Mouse (Mus musculus) lung, embryonic 14.5 days (tissue): ENCODE measurements around the gene Ak1. TPM values are rescaled to one million over a fixed set of nuclear protein-coding genes. Genes with fewer than 3 reads are reported as not detected.

Experiments used
- ATAC-seq: fragments of 200-750 bp; cut with Nextera tagmentation; 2 replicates; pipeline ENCODE4 v1.8.0; 2017; ENCODE audit warnings: mild to moderate bottlenecking, moderate TSS enrichment, moderate library complexity; ENCODE audit not compliant: insufficient read depth
- DNase-seq: peaks from one replicate; pipeline ENCODE4 v3.0.0-alpha.2; 2015
- H3K27ac ChIP-seq: fragments of 300-500 bp; sonication (generic); 2 replicates; pipeline ENCODE4 v1.5.1; 2014; ENCODE audit warnings: low read depth, mild to moderate bottlenecking, moderate library complexity
- H3K27me3 ChIP-seq: fragments of 300-500 bp; sonication (generic); 2 replicates; pipeline ENCODE4 v1.6.1; 2014; ENCODE audit warnings: low read length, control low read depth; ENCODE audit not compliant: insufficient read depth
- H3K36me3 ChIP-seq: fragments of 300-500 bp; sonication (generic); 2 replicates; pipeline ENCODE4 v1.6.1; 2014; ENCODE audit warnings: control low read depth; ENCODE audit not compliant: insufficient read depth
- H3K4me1 ChIP-seq: fragments of 300-500 bp; sonication (generic); 2 replicates; pipeline ENCODE4 v1.6.1; 2014; ENCODE audit warnings: antibody characterized with exemption, control low read depth; ENCODE audit not compliant: insufficient read depth
- H3K4me2 ChIP-seq: fragments of 300-500 bp; sonication (generic); 2 replicates; pipeline ENCODE4 v1.6.1; 2014; ENCODE audit warnings: mild to moderate bottlenecking
- H3K4me3 ChIP-seq: fragments of 300-500 bp; sonication (generic); 2 replicates; pipeline ENCODE4 v1.5.1; 2014; ENCODE audit warnings: low read depth, low read length
- H3K9ac ChIP-seq: fragments of 300-500 bp; sonication (generic); 2 replicates; pipeline ENCODE4 v1.6.1; 2014
- H3K9me3 ChIP-seq: fragments of 300-500 bp; sonication (generic); 2 replicates; pipeline ENCODE4 v1.6.1; 2016; ENCODE audit warnings: low read depth, low read length, control low read depth
- CTCF ChIP-seq: IDR thresholded peaks from 2 replicates; pipeline ENCODE4 v1.5.1; 2016; ENCODE audit warnings: antibody characterized with exemption, low read depth
- WGBS: fragments of 180-500 bp; shearing (Covaris S2); extraction: QIAGEN DNeasy Blood & Tissue Kit; methylation state at CpG from one replicate; pipeline ENCODE4 v1.1.7; 2014; 5-methylcytosine and 5-hydroxymethylcytosine counted together
- polyA plus RNA-seq: library from polyadenylated mRNA; unstranded; fragments of >200 nt; fragmentation: Nextera tagmentation; extraction: Ambion mirVana; gene quantifications from 2 replicates; pipeline ENCODE4 v1.2.1, GENCODE M21; 2014

Gene Ak1
- polyA plus RNA-seq, 1 experiment from 2014 or later, result 34.3 TPM

DNA sequence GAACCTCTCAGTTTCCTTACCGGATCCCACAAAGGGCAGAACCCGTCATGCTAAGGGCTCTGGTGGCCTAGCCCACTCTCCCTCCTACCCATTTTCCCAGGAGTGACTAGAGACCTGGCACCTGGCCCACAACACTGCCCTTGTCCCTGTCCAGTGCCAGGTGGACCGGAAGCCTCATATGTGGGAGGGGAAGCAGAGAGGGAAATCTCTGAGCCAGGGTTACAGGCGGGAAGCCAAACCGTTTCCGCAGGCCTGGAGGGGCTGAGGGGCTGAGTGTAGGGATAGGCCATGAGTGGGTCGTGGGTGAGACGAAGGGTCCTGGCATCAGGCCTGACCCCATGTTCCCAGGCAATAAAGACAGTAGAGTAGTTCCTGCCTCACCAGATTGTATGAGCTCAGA lies 23.1 kb upstream of the Ak1 start:
- TF ChIP-seq CTCF, result no peak
- DNase-seq (no peak), ATAC-seq (no peak)
- peaks cover 9% of the 10 kb centered on the region for H3K4me1 ChIP-seq
- H3K4me2 ChIP-seq, result no peak overlapping the region
- WGBS, result 85% methylated on average over 8 of the region's 8 CpGs
- H3K4me3 ChIP-seq, result no peak overlapping the region
- H3K27ac ChIP-seq, result no peak overlapping the region
- no peak overlapping the region for H3K9ac ChIP-seq
- H3K27me3 ChIP-seq, result no peaks in the 10 kb centered on the region
- peaks cover 22% of the 10 kb centered on the region for H3K36me3 ChIP-seq
- no peaks in the 10 kb centered on the region for H3K9me3 ChIP-seq

DNA sequence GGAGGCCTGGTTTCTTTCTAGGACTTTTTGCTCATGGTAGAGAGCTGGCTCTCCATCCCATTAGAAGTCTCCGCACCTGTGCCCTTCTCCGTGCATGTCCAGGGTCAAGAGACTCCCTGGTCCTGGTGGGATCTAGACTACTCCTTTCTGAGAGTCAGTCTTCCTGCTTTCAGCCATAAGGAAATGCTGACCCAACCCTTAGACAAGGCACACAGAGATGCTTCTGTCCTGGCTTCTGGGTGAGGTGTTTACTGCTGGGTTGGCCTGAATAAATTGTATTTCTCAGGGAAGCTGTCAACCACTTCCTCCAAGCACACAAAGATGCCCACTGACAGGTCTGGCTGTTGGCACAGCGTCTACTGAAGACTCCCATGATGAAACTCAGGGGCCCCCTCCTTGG lies 22.1 kb upstream of the Ak1 start, which contains the start of gene St6galnac6:
St6galnac6 (plus strand) TSS at position 301 of the 400 bp plus-strand sequence.
- Histone ChIP-seq H3K4me3 (no peak within 1 kb of the TSS), H3K36me3 (peaks cover 16% of the 10 kb centered on the region), H3K4me1 (peaks cover 9% of the 10 kb centered on the region), H3K9me3 (no peaks in the 10 kb centered on the region), H3K27ac (no peak within 1 kb of the TSS), H3K27me3 (no peaks in the 10 kb centered on the region), H3K4me2 (no peak within 1 kb of the TSS), H3K9ac (no peak within 1 kb of the TSS)
- ATAC-seq (no peak), DNase-seq (no peak)
- no peak for TF ChIP-seq CTCF
- 86% methylated on average over 3 of the region's 3 CpGs for WGBS

DNA sequence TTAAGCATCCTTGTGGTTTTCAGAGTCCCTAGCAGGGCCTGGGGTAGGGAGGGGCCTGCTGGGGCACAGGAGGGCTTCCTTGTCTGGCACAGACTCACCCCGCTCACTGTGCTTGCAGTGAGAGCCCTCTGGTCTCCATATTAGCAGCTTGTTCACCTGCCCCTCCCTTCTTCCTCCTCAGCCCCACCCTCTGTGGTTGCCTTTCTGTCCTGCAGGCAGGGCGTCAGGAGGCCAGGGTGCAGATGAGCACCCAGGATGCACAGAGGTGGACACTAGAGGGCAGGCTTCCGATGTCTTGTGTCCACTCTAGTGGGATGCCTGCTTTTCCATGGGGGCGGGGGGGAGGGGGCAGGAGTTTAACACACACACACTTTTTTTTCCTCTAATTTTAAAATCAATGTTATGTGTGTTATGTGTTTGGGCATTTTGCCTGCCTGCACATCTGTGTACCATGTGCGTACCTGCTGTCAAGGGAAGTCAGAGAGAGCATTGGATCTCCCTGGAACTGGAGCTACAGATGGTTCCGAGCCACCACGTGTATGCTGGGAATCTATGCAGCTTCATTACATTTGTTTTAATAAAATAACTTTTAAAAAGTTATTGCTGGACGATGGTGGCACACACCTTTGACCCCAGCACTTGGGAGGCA lies 20.0 kb upstream of the Ak1 start:
- Histone ChIP-seq H3K9ac (no peak overlapping the region), H3K36me3 (peaks cover 8% of the 10 kb centered on the region), H3K27me3 (no peaks in the 10 kb centered on the region), H3K27ac (no peak overlapping the region), H3K4me3 (no peak overlapping the region), H3K4me1 (peaks cover 9% of the 10 kb centered on the region), H3K4me2 (no peak overlapping the region), H3K9me3 (no peaks in the 10 kb centered on the region)
- WGBS, result 42% methylated on average over 8 of the region's 8 CpGs
- TF ChIP-seq CTCF, result peak; percentile 50
- DNase-seq, result peak; percentile 62
- no peak for ATAC-seq

DNA sequence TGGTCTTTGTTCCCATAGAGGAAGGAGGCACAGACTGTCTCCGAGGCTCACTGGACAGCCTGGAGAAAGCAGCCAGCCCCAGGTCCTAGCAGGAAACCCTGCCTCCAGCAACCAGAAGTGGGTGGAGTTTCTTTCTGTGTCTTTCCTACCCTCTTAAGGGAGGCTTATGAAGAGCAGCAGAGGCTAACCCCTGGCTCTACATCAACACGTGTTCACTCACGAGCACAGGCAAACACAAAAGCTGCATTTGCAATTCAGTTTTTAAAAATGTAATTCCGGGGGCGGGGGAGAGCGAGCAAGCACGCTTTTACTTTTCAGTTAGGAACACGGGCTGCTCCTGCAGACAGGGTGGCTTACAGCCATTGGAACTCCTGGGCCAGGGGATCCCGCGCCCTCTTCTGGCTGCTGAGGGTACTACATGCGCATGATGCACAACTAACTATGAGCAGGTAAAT lies 18.9 kb upstream of the Ak1 start:
- Histone ChIP-seq H3K9me3 (no peaks in the 10 kb centered on the region), H3K4me2 (peak overlapping the region; percentile 57), H3K9ac (peak overlapping the region; percentile 13), H3K4me3 (peak overlapping the region; percentile 38), H3K27me3 (no peaks in the 10 kb centered on the region), H3K27ac (peak overlapping the region; percentile 55; the same call in 1 of the 2 replicates), H3K36me3 (peaks cover 2% of the 10 kb centered on the region; the same call in 1 of the 2 replicates), H3K4me1 (peaks cover 13% of the 10 kb centered on the region)
- DNase-seq (peak; percentile 94), ATAC-seq (peak; percentile 71)
- WGBS, result under 1% methylated on average over 11 of the region's 11 CpGs
- TF ChIP-seq CTCF, result peak; percentile 95

DNA sequence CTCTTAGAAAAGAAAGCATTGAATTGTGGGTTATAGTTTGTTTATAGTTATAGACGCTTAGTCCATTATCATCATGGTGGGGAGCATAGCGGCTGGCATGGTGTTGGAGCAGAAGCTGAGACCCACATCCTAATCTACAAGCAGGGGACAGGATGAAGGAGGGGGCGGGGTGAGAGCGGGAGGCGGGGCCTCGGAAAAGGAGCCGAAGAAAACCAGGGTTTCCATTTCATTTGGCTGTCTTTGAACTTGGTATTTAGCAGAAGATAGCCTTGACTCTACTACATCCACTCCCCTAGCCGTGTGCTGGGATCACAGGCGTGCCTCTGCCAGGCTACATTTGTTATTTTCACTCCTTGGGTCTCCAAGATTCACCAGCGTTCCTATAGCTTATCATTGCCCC lies 16.9 kb upstream of the Ak1 start:
- no peak for TF ChIP-seq CTCF
- WGBS, result 26% methylated on average over 10 of the region's 10 CpGs
- Histone ChIP-seq H3K4me1 (peaks cover 18% of the 10 kb centered on the region), H3K27ac (no peak overlapping the region), H3K36me3 (no peaks in the 10 kb centered on the region), H3K4me2 (no peak overlapping the region), H3K4me3 (no peak overlapping the region), H3K27me3 (no peaks in the 10 kb centered on the region), H3K9ac (no peak overlapping the region), H3K9me3 (no peaks in the 10 kb centered on the region)
- ATAC-seq, result no peak
- no peak for DNase-seq

DNA sequence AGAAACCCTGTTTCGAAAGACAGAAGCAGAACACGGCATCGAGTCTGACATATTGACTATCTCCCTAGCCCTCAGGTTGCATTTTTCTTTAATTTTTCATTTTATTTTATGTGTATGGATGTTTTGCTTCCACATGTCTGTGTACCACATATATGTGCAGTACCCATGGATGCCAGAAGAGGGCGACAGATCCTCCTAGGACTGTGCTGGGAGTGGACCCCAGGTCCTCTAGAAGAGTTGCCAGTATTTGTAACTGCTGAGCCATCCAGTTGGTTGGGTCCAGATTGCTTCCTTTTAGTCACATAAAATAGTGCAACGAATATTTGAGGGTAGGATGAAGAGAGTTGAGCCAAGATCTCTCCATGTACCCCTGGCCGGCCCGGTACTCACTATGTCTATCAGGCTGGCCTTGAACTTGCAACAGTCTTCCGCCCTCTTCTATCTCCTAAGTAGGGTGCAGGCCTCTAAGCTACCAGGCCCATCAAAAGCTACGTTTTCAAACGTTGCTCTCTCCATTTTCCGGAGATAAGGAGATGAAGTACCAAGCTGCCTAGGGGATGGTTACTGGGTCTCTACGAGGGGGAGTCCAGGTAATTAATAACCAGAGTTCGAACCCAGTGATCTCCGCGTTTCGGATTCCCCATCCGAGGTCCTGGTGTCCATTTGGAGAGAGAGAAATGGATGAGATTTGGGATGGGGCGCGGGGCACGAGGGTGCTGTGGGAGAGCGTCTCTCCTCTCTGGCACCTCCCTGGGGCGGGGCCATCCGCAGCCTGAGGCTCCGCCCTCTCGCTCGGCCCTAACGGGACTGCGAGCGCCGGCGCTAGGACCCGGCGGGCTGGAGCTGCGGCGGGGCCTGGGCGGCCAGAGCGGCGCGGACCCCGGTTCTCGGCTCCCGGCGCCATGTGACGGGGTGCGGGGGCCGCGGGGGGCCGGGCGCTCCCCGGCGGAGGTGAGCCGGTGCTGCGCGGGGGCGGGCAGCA lies 15.1 kb upstream of the Ak1 start:
- Histone ChIP-seq H3K4me2 (peak overlapping the region; percentile 89), H3K36me3 (no peaks in the 10 kb centered on the region), H3K4me3 (peak overlapping the region; percentile 78), H3K27me3 (no peaks in the 10 kb centered on the region), H3K9ac (peak overlapping the region; percentile 78), H3K9me3 (no peaks in the 10 kb centered on the region), H3K27ac (peak overlapping the region; percentile 49; the same call in 1 of the 2 replicates), H3K4me1 (peaks cover 16% of the 10 kb centered on the region)
- TF ChIP-seq CTCF, result peak; percentile 73
- DNase-seq, result peak; percentile 95
- WGBS, result 11% methylated on average over 55 of the region's 55 CpGs
- ATAC-seq, result peak; percentile 77
